Mouse (Mus musculus) cerebellum, adult (tissue): ENCODE data around the gene Rundc3b.

Source experiments
- ATAC-seq: cut with Nextera tagmentation; 2 replicates; pipeline ENCODE4 v1.9.2; 2017; ENCODE audit warnings: mild to moderate bottlenecking, moderate library complexity, mixed read lengths; ENCODE audit not compliant: insufficient number of reproducible peaks, low FRiP score, low TSS enrichment

Gene Rundc3b

DNA sequence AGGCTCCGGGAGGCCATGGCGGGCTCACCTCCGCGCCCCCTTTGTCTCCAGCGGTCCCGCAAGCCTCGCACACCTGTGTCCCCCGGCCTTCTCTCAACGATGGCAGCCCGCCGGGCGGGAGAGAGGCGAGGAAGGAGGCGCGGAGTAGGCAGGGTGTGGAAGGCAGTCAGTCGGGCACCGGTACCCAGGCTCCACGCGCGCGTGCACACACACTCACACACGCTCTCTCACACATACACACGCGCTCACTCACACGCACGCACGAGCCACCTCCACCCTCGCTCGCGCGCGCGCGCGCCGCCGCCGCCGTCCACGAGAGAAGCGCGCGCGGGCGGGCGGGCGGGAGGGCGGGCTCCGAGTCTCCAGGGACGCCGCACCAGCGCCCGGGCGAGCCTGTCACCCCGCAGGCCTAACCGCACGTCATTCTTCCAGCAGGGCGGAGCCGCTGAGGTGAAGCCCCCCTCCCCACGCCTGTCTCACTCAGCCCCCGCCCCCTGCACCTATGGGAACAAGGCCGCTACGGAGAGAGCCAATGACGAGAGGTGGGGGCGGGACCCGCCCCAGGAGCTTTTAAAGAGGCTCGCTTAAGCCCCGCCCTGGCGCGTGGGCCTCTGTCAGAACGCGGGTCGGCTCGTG lies at the start of gene Rundc3b:
Rundc3b (minus strand) TSS at position 357 of the 636 bp plus-strand sequence.
- peak; percentile 91 for ATAC-seq

DNA sequence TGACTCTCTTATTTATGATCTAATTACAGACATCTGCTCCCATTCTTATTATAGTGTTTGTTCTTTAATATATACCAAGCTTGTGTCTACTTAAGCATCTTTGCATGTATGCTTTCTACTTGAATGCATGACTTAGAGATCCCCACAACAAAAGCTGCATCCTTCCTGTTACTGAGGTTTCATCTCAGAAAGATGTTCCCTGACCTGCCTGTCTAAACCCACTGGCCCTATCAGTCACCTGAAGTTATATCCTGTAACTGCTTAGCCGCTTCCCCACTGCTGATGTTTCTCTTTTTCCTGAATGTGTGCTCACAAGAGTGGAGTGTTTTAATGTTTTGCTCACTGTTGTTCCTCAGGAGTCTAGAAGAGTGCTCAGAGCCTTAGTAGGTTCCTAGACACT lies 46.9 kb upstream of the Rundc3b start:
- ATAC-seq = no peak

DNA sequence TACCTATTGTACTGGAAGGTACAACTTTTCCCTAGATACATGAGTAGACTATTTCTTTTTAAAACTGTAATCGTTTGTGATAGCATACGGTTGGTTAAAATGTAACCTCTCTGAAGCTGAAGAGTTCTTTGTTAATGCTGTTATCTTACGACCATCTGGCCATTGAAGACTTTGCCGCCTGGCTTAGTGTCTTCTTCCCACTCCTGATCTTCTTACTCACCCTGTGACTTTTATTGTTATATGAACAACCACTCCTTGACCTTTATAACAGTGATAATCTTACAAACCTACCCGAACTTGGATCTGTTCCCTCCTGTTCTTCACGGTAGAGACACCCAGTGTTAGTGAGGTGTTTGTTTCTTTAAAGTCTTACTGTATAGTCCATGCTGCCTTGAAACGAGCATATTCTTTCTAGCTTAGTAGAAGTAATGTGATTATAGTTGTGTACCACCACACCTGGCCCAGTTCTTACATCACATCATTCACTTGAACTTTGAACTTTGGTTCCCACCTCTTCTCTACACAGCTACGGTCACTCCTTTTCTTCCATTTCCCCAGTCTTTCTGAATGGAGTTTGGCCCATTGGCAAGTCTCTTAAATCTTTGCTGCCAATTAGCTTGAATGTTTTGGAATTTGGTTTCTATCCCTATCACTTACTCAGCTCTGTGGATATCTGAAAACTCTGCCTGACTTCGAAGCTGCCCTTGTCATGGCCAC lies 45.2 kb upstream of the Rundc3b start:
- ATAC-seq = no peak

DNA sequence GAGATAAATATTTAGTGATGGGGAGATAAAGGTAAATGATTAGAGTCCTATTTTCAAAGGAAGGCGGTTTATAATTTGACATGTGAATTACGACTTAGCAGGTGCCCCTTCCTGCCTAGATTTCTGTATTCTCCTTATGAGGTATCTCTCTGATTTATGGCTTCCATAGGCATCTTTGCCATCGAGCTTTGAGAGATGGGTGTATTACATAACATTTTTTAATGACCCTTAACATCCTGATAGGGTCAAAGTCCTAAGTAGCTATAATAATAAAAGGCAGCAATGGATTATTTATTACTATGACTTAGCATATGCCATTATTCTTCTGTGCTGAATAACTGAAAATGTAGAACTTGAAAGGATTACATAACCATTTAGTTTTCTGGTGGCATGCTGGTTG lies 41.9 kb upstream of the Rundc3b start:
- ATAC-seq = no peak

DNA sequence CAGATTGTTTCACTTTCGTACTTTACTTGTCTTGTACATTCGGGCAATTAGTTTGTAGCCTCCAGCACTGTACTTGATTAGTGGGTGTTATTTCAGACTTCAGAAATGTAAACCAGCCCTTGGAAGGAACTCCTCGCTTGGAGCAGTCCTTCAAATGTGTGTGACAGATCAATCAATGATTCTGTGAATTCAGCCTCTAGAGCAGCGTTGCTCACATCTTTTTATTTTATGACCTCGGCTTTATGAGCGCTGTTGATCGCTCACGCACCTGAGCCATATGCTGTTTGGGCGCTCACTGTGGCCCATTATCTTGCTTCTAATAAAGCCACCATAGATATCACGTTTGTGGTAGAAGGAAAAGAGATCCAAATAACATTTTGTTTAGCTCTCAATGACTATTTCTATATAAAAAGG lies 38.0 kb upstream of the Rundc3b start:
- ATAC-seq = no peak

DNA sequence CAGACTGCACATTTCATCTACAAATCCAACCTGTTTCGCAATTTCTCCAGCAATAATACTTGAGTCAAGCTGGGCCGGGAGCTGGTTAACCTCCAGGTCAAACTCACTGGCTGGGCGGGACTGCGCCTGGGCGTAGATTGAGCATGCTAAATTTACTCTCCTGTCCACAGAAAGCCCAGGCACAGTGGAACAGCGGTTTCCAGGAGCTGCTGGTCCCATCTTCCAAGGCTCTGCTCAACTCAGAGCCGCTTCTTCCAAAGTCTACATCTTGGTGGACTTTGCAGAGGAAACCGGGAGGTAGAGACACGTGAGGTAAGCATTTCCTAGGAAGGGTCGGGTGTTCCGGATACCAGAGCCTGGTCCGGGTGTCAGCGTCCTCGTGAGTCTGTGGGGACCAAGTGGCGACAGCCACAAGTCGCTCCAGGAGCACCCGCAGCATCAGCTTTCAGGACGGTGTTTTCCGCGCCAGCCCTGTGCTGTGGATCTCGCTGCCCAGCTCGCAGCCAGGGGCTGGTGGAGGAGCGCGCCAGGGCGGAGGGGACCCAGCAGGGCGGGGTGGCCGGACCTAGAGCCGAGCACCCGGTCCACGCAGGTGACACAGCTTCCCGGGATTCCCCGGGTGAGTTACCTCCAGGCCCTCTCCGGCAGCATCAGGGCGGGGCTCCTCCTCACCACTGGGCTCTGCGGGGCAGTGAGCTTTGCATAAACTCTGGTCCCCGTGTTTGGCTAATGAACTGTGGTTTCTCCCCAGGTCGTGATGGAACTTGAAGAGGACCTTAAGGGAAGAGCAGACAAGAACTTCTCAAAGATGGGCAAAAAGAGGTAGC lies 37.4 kb upstream of the Rundc3b start, which contains the start of gene Abcb1a:
Abcb1a (plus strand) TSS at position 167 of the 827 bp plus-strand sequence.
- ATAC-seq = peak; percentile 56

DNA sequence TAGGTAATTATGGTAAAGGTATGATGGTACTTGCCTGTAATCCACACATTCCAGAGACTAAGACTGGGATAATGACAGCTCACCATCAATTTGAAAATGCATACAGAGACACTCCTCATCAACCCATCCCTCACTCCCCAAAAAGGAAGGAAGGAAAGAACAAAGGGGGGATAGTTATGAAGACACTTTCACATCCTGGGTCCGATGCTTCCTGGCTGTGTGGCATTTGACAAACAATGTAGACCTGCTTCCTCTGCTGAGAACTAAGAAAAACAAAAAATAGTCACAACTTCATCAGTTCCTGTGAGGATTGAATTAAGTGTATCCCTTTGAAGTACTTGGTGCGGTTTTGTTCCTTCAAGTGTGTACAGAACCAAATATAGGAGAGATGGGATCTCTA lies 29.3 kb upstream of the Rundc3b start:
- no peak for ATAC-seq

DNA sequence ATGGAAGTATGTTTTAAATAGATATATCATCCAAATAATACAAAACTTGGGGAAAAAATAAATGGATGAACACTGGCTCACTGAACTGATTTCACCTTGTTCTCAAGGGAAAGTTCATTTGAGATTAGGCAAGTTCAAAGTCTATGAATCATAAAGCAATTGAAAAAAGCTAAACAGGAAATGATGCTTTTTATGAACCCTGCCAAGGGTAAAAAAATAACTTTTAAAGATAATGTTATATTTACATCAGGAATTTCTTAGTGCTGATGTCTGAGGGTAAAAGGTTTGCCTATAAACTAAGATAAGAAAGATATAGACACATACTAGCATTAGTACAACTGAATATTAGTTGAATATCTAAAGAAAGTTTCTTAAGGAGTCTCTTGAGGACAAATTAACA lies 26.0 kb upstream of the Rundc3b start:
- ATAC-seq = no peak

DNA sequence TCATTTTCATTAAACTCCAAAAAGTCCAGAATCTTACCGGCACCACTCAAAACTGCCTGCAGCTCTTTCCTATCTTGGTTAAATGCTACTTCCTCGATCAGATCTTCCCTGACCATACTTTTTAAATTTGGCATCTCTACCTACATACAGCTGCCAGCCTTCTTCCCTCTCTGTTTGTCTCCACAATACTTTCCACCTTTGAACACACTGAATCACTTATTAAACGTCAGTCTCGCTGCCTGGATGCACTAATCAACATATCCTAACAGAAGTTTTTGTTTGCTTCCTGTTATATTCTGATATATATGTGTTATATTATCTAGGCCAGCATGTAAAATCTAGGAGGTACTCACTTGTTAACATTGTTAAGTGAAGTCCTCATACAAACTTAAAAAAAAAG lies 25.5 kb upstream of the Rundc3b start:
- no peak for ATAC-seq

DNA sequence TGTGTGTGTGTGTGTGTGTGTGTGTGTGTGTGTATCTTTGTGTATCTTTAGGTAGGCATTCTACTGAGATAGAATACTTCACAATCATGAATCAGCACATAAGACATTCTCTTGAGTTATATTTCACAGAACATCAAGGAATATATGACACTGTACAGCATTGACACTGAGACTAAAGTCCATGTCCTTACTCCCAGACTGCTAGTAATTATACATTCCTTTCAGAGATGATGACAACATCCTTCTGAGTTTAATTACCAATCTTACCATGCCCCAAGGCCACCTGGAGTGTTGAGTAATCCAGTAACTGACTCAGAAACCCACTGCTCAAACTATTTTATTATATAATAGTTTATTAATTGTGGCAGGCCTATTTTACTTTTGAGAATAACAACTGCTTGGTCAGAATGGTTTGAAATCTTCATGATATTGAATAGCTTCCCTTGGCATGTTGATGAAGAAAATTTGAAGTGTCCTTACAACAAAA lies 11.8 kb upstream of the Rundc3b start:
- no peak for ATAC-seq

DNA sequence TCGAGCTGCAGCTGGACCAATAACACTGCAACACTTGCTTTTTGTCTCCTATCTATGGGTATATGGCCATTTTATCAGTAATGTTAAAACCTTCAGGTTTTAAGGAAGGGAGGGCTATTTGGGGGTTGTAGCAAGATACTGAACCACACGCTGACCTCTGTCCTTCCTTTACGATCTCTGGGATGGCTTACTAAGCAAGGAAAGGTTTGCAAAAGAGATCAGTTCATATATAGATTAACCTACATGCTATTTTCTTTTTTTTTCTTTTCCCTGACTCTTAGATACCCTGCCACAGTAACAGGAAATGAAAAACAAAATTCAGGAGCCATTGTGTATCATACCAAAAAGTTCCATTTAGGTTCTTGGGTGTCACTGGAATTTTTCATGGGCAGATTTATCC lies 10.1 kb upstream of the Rundc3b start:
- no peak for ATAC-seq

DNA sequence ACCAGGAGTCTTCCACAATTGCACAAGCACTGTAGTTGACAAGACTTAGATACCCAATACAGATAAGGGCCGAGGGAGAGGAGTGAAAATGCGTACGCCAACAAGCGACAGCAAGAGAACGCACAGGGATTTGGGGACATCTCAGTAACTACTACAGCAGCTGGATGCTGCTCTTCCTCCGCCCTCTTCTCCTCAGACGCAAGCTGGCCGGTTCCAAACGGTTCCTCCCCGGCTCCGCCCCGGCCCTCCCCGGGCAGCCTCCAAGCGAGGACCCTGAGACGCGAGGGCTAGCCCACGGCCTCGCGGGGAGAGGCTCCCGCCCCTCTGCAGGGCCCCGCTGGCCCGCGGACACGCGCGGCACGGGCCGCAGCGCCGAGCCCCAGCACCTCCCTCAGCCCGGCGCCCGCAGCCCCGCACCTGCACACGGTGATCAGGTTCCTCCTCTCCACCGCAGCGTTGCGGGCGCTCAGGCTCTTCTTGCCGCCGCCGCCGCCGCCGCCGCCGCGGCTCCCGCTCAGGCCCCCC lies 619 bp downstream of the Rundc3b start:
- peak; percentile 69 for ATAC-seq

DNA sequence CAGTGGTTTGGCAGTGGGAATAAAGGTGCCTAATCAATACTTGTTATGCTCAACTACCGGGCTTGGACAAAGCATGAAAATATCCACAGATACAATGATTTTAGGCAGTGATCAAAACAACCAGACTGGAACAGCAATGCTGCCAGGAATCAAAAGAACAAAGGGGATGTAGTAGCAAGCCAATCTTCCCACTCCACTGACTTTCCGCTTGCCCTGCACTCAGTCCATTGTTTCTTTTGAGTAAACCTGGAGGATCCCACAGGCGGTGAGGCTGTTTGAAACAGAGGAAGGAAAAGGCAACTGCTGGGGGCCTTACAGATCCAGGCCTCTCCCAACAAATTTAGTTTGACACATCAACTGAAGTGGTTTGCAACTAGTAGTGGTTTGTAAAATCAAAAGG lies 51.6 kb downstream of the Rundc3b start:
- ATAC-seq = no peak

DNA sequence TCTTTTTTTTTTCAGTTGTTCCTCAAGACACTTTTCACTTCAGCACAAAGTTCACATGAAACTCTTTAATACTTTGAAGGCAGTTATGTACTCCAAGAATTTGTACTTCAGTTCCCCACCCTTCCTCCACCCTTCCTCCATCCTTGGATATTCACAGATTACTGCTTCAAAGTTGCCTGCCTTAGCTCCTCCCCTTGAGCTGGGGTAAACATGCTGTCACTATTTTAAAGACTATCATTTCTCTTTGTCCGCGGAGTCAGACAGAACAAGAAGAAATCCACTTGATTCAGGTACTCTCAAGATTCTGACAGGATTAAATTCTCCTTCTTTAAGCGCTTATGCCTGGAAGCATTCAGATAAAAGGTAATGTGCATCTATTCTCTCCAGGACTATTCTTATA lies 55.9 kb downstream of the Rundc3b start:
- ATAC-seq = no peak

DNA sequence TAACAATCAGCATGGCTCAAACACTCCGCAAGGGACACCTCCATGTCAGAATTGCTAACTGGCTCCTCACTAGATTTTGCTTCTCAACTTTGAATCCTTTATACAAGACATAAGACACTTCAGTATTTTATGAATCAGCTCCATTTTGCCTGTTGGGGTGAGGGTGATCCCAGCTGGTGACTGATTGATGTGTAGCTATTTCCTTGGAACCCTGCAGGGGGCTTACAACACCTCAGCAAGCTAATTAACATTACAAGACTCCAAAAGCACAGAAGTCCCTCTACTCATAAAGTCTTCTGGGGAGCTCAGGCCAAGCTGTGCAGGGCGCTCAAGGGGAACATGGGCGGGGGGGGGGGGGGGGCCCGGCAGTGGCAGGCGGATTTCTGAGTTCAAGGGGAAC lies 78.2 kb downstream of the Rundc3b start:
- no peak for ATAC-seq

DNA sequence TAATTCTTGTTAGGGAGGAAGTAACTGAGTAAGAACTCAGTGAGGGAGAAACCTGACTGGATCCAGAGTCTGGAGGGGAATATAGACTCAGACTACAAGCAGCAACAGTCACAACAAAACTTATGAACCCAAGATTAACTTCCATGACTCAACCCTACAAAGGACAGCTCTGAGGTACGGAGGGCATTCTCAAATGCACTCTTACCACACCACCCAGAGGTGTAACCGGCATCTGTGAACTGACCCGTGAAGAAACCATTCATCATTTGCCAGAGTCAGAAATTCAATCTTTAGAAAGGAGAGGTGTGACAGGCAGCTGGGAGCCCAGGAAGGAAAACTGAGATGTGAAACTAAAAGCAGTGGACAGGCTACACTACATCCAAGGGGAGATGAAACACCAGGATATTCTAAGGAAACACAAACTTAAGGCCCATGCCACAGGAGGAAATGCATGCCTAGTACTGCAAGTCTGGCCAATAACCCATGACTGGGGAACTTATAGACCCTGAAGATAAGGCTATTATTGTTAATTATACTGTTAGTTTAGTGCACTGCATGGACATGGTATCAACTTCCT lies 80.0 kb downstream of the Rundc3b start:
- ATAC-seq = no peak

DNA sequence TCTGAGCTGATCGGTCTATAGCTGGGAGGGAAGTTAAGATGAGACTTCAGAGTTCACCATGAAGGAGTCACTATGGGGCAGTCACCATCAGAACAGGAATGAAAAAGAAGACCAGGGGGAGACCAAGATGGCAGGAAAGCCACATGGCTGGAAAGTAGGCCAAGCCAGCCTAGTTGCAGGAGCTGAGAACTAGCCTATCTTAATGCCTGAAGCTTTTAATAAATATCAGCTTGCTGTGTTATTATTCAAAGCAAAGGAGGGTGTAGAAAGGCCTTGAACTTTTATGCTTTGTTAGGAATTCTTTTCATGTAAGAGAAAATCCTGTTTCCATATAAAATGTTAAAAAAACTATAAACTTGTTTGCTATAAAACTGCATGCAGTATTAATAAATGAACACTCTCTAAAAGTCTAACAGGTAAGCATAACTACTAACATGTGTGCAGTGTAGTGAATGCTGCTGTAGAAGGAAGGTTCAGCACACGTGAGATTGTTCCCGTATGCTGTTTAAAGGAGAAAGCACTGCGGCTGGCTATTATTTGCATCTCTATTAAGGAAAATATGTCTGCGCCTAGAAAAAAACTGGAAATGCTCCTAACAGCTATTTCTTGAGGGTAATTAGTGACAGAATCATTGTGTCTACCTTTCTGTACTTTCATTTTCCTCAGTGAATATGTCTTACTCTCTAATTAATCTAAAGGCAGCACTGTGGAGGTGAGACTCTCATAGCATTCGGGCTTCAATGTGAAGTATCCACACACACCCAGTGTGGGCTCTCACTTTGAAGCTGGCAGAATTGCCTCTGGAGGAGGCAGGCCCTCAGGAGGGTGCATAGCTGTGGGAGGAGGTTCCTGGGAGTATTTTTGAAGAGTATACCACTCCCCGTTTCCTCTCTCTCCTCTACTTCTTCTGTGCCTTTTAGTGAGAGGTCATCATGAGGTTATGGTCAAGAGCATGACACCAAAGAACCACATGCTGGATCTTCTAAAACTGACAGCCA lies 81.3 kb downstream of the Rundc3b start:
- ATAC-seq = 0 out of 2 replicates have a peak, but pooled peaks have one; percentile 29

DNA sequence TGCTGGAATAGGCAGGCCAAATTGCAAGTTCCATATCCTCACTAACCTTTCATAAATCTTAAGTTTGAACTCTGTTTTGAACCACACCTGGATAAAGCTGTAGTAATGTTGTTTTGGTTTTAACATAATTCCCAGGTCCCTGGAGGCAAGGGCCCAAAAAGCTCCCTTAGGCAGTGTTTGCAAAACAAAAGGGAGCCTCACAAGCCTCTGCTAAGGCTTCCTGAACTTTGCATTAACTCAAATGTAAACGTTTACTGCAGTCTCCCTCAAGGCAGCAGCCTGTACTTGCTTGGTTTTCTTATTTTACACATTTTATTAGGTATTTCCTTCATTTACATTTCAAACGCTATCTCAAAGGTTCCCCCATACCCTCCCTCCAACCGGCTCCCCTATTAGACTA lies 103.7 kb downstream of the Rundc3b start:
- no peak for ATAC-seq

DNA sequence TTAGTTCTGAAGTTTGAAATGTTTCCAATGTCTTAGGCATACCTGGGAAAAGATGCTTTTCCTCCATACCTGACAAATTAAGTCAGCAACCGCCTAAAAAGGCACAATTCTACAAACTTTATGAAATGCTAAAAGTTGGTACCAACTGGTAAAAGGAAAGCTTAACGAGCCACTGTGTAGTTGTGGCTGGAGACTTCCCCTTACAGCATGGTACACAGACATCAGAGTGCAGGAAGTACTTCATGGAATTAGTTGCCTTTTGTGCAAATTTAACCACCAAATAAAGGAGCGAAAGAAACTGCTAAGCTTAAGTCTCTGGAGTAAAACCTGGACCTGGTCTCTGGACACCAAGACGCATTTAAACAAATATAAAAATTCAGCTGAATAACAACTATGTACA lies 131.0 kb downstream of the Rundc3b start:
- ATAC-seq = no peak
